Mouse (Mus musculus) common myeloid progenitor, adult 5-6 weeks (primary cell): ENCODE results near the gene Ispd. TPM values are rescaled to one million over a fixed set of nuclear protein-coding genes. Genes with fewer than 3 reads are reported as not detected.
A peak's percentile ranks its signal among the peaks of the same experiment; 100 is the strongest.

Source experiments
- ATAC-seq: replicated peaks from 2 replicates; pipeline ENCODE4 v1.8.0; 2016; ENCODE audit warnings: low read depth, mild to moderate bottlenecking, moderate TSS enrichment, inconsistent platforms; ENCODE audit not compliant: poor library complexity, severe bottlenecking
- total RNA-seq: library from RNA; stranded (forward); fragments of 200-1000, 187-1606 nt; gene quantifications from 2 replicates; pipeline ENCODE4 v1.2.3, GENCODE M21; 2017

Ispd gene
- total RNA-seq, 1 experiment from 2014 or later, result 4.3 TPM

DNA sequence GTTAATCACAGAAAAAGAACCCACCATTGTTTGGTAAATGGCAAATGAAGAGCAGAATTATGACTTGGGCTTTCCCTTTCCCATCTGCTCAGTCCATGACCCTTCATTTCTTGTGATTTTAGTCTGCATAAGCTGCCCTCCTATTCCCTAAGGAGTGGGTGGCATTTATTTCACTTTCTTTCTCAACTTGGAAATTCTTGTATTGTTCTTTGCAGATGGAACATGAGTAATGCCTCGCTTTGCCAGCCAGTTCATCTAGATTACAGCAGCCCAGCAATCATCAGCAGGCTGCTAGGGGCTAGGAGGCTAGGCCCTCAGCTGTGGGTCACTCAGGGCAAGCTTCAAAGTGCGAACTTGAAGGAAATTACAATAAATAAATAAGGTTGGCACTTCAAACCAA, 76.5 kb downstream of the Ispd start:
- ATAC-seq, result no peak

GRCm38 (mm10) chr12:36468325-36469044, 87.2 kb downstream of the Ispd start:
- ATAC-seq, result no peak

DNA sequence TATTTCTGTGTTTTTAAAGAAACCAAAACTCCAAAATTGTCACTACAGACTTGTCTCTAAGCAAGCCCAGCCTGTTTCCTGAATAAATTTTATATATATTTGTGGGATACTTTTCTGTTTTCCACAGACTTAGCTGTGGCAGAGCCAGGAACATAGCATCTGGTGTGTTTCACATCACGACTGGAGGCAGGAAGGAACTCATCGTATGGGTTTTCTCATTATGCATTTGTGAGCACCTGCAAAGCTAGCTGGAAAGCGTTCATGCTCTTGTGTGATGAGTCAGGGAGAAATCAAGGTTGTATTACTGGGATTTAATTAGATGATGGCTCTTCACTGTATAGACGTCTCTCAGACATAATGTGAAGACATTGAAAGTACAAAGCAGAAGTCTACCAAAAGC, 90.2 kb downstream of the Ispd start:
- ATAC-seq, result no peak

DNA sequence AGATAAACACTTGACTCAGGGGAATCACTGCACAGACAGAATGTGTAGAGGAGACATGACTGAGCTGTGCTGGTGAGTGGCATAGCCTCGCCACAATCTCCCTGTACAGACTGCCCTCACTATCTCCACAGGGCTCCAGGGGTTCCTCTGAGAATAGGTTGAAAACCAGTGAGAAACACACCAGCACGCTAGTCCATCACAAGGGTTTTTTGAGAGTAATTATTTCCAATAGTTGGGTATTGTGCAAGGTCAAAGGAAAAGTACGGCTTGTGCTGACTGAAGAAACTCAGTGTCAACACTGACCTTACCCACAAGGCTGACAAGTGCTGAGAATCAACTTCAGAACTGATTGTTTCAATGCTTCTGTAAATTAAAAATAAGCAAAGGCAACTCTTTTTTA, 92.9 kb downstream of the Ispd start:
- no peak for ATAC-seq

DNA sequence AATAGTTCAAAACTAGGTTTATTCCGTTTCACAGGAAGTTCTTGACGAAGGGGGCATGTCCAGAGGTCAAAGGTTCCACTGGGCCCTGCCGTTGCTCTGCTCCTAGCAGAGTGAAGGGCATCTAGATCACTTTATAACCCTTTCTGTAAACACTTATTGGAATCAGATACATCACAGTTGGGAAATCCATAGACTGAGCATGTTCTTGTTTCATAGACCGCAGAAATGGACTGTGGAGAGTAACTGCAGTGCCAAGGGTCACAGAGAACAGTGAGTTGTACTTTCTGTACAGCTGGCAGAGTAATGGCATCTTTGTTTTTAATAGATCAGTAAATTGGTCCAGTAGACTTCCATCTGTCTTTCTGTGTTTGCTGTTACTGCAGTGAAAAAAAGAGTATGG, 94.0 kb downstream of the Ispd start:
- no peak for ATAC-seq

DNA sequence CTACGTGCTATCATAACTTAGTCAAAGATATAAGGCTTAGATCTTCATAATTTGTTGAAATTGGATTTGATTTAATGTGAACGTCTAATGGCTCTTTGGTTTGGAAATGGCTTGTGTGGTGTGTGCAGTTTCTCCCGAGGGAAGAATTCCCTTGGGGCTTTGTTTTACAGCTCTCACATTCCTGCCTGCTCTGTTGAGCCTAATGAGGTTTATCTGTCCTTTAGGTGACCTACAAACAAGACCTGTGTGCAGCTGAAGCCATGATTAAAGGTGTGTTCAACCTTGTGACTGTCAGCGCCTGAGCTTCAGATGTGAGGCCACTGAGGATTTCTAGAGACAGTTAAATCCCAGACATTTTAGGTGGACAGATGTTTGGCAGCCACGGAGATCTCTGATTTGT, 95.2 kb downstream of the Ispd start:
- ATAC-seq, result no peak

GRCm38 (mm10) chr12:36477501-36477900, 96.3 kb downstream of the Ispd start:
- ATAC-seq, result no peak

DNA sequence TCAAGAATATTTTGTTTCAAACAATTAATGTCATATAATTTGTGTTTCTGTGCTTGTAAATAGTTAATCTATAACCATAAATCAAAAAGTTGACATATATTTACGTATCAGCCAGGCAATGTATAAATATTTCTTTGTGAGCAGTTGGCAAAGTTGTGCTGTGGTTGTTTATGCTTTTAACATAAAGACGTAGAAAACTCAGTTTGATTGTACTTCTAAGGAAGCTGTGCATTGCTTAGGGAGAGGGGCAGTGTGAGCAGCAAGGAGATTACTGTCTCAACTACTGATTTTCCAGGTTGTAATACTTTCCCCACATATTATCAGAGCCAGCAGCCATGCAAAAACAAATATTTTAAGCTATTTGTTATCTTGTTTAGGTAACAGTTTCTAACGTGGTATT, 96.7 kb downstream of the Ispd start:
- ATAC-seq, result no peak

GRCm38 (mm10) chr12:36481742-36482141, 100.5 kb downstream of the Ispd start:
- ATAC-seq, result no peak

- ATAC-seq, result no peak
Observed at GRCm38 (mm10) chr12:36483346-36483745, 102.1 kb downstream of the Ispd start.

DNA sequence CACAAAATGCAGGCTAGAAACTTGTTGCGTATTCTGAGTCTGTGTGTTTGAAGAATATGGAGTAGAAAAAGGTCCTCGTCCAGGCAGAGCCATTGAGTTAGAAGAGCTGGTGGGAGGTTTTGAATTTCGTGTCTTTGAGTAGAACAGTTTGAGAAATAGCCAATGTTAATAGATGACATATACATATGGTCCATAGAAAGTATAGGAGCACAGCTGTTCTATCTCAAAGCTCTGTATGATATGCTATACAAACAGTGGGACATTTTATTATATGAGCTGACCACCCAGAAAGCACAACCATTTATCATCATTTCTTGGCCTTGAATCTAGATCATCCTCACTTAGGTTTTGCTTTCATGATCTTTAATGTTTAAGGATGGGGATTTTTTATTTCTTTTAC, 116.3 kb downstream of the Ispd start:
- ATAC-seq, result no peak

GRCm38 (mm10) chr12:36507111-36507903, 126.1 kb downstream of the Ispd start:
- no peak for ATAC-seq

- ATAC-seq, result peak; percentile 88
Observed at GRCm38 (mm10) chr12:36509954-36510642, 128.8 kb downstream of the Ispd start.

- ATAC-seq, result 0 out of 2 replicates have a peak, but pooled peaks have one; percentile 39
Observed at GRCm38 (mm10) chr12:36521774-36522173, 140.5 kb downstream of the Ispd start.

DNA sequence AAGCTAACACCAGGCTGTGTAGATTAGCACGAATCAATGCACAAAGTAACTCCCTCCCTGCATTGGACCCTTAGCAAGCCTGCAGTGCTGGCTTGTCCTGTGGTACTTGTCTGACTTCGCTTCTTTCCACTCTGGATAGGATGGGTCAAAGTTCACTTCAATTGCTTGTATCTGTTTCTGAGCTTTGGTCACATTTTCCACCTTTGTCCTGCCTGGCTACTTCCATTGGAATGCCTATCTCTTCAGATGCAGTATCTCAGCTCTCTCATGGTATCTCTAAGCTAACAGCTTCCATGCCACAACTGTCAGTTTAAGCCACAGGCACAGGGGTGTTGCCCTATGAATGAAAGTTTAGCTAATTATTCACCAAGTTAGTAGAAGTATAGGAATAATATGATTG, 142.3 kb downstream of the Ispd start:
- ATAC-seq, result no peak

DNA sequence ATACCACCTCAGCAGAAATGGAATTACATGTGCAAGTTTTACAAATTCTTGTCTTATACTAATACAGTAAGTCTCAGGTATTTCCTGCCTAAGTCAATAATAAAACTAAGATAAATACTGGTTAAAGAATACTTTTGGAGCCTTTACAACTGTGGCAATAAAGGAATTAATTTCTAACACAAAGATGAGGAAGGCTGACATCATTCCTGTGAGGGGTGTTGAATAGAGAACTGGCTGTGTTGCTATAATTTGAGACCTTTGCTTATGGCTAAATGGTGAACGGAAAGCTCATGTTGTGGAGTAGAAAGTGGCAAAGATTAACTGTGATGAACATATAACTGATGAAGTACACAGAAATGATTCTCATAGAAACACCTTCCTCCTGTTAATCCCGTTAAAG, 149.7 kb downstream of the Ispd start:
- ATAC-seq, result no peak

DNA sequence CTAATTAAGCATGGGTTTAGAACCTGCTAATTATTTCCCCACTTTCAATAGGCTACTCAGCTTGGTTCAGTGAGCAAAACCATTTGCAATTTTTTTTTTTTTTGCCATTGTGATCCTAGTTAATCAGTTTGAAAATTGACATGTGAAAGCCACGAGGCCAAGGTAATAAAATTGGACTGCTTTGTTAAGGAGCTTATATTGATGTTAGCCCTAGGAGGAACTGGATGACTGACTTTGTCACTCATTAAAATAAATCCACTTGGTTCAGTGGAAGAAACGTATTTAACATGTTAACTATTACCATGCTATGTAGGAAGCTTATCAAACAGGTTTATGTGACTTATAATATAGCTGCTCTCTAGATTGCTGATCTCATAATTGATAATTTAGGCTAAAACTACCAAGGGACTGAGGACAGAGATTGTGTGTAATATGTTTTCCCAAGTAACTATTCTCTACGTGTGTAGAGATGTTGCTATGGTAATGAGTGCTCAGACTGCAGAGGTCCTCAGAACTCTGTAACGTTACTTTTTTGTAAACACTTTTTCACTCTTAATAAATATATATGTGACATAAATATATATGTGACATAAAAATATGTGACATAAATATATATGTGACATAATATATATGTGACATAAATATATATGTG, 150.3 kb downstream of the Ispd start:
- no peak for ATAC-seq

DNA sequence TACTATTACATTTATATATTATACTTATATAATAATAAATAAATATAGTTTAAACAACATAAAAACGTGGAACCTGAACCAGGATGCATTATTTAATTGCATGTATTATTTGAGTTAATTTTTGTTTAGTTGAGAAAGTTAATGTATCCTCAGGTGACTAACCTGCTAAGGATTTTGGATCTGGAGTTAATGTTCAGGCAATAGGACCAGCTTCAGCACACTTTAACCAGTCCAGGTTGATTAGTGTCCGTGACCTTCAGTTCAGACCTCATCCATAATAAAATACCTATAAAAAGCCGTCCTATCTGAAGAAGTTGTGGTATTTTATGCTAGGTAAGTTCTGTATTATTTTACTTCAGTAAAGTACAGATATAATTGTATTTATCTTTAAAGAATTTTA, 151.3 kb downstream of the Ispd start:
- ATAC-seq, result no peak

GRCm38 (mm10) chr12:36533160-36533900, 152.1 kb downstream of the Ispd start:
- 0 out of 2 replicates have a peak, but pooled peaks have one; percentile 25 for ATAC-seq

GRCm38 (mm10) chr12:36534589-36534988, 153.3 kb downstream of the Ispd start:
- no peak for ATAC-seq
